Mouse (Mus musculus) forebrain, embryonic 16.5 days (tissue): ENCODE data around the gene Zdhhc22. TPM values are rescaled to one million over a fixed set of nuclear protein-coding genes. Genes with fewer than 3 reads are reported as not detected.
A peak's percentile ranks its signal among the peaks of the same experiment; 100 is the strongest.

Experiments used
- ATAC-seq: fragments of 200-750 bp; cut with Nextera tagmentation; 2 replicates; pipeline ENCODE4 v1.8.0; 2017; ENCODE audit warnings: mild to moderate bottlenecking, moderate library complexity
- H3K27ac ChIP-seq: fragments of 300-500 bp; sonication (generic); 2 replicates; pipeline ENCODE4 v1.5.1; 2014; ENCODE audit warnings: low read length, control low read depth
- H3K27me3 ChIP-seq: fragments of 300-500 bp; sonication (generic); replicated peaks from 2 replicates; pipeline ENCODE4 v1.6.1; 2014; ENCODE audit warnings: low read length; ENCODE audit not compliant: control insufficient read depth, insufficient read depth
- H3K36me3 ChIP-seq: fragments of 300-500 bp; sonication (generic); 2 replicates; pipeline ENCODE4 v1.6.1; 2014; ENCODE audit not compliant: control insufficient read depth, insufficient read depth
- H3K4me1 ChIP-seq: fragments of 300-500 bp; sonication (generic); replicated peaks from 2 replicates; pipeline ENCODE4 v1.6.1; 2014; ENCODE audit warnings: low read length; ENCODE audit not compliant: control insufficient read depth, insufficient read depth
- H3K4me2 ChIP-seq: fragments of 300-500 bp; sonication (generic); 2 replicates; pipeline ENCODE4 v1.6.1; 2014; ENCODE audit warnings: mild to moderate bottlenecking, low read length, control low read depth
- H3K4me3 ChIP-seq: fragments of 300-500 bp; sonication (generic); replicated peaks from 2 replicates; pipeline ENCODE4 v1.5.1; 2014; ENCODE audit warnings: mild to moderate bottlenecking, low read length, control low read depth
- H3K9ac ChIP-seq: fragments of 300-500 bp; sonication (generic); replicated peaks from 2 replicates; pipeline ENCODE4 v1.6.1; 2014; ENCODE audit warnings: low read depth, low read length, control low read depth
- H3K9me3 ChIP-seq: fragments of 300-500 bp; sonication (generic); 2 replicates; pipeline ENCODE4 v1.6.1; 2016; ENCODE audit warnings: low read length; ENCODE audit not compliant: control insufficient read depth
- WGBS: fragments of 180-500 bp; shearing (Covaris S2); extraction: QIAGEN DNeasy Blood & Tissue Kit; methylation state at CpG from one replicate; pipeline ENCODE4 v1.1.7; 2014; 5-methylcytosine and 5-hydroxymethylcytosine counted together
- polyA plus RNA-seq: library from polyadenylated mRNA; unstranded; fragments of >200 nt; fragmentation: Nextera tagmentation; extraction: Ambion mirVana; gene quantifications from 2 replicates; pipeline ENCODE4 v1.2.1, GENCODE M21; 2015

Gene Zdhhc22
- 5.2 and 9.4 TPM in 2 replicates for polyA plus RNA-seq

GRCm38 (mm10) chr12:86989890-86990754, at the start of gene Zdhhc22:
Zdhhc22 (minus strand) TSS chr12:86990430.
- Histone ChIP-seq H3K27me3 (peaks cover 13% of the 10 kb centered on the region), H3K9ac (peak within 1 kb of the TSS; percentile 71), H3K36me3 (no peaks in the 10 kb centered on the region), H3K9me3 (no peaks in the 10 kb centered on the region), H3K4me1 (peaks cover 22% of the 10 kb centered on the region), H3K4me3 (peak within 1 kb of the TSS; percentile 58), H3K4me2 (peak within 1 kb of the TSS; percentile 89), H3K27ac (no peak within 1 kb of the TSS; the same call in 1 of the 2 replicates)
- under 1% methylated on average over 57 of the region's 68 CpGs for WGBS
- peak; percentile 86 for ATAC-seq

- Histone ChIP-seq H3K27me3 (no peaks in the 10 kb centered on the region), H3K27ac (no peak overlapping the region), H3K9ac (no peak overlapping the region), H3K4me2 (no peak overlapping the region), H3K36me3 (no peaks in the 10 kb centered on the region), H3K4me3 (no peak overlapping the region), H3K4me1 (0 out of 2 replicates have a peak, but pooled peaks cover 4% of the 10 kb centered on the region), H3K9me3 (no peaks in the 10 kb centered on the region)
- no peak for ATAC-seq
- WGBS = 94% methylated on average over 7 of the region's 7 CpGs
Measured at GRCm38 (mm10) chr12:87036631-87037030, 46.4 kb upstream of the Zdhhc22 start.

GRCm38 (mm10) chr12:87031163-87031763, 41.0 kb upstream of the Zdhhc22 start:
- Histone ChIP-seq H3K4me3 (no peak overlapping the region), H3K27me3 (no peaks in the 10 kb centered on the region), H3K36me3 (no peaks in the 10 kb centered on the region), H3K27ac (no peak overlapping the region), H3K9ac (no peak overlapping the region), H3K4me2 (no peak overlapping the region), H3K9me3 (no peaks in the 10 kb centered on the region), H3K4me1 (peaks cover 8% of the 10 kb centered on the region)
- 72% methylated on average over 5 of the region's 5 CpGs for WGBS
- no peak for ATAC-seq

GRCm38 (mm10) chr12:87029251-87029976, 39.2 kb upstream of the Zdhhc22 start:
- Histone ChIP-seq H3K36me3 (no peaks in the 10 kb centered on the region), H3K27ac (no peak overlapping the region), H3K27me3 (no peaks in the 10 kb centered on the region), H3K9ac (no peak overlapping the region), H3K4me1 (peaks cover 8% of the 10 kb centered on the region), H3K4me3 (no peak overlapping the region), H3K4me2 (no peak overlapping the region), H3K9me3 (no peaks in the 10 kb centered on the region)
- 73% methylated on average over 5 of the region's 5 CpGs for WGBS
- no peak for ATAC-seq

GRCm38 (mm10) chr12:87028068-87028467, 37.8 kb upstream of the Zdhhc22 start:
- WGBS = 67% methylated on average over 2 of the region's 2 CpGs
- Histone ChIP-seq H3K4me2 (peak overlapping the region; percentile 64; the same call in 1 of the 2 replicates), H3K9me3 (no peaks in the 10 kb centered on the region), H3K27me3 (no peaks in the 10 kb centered on the region), H3K4me3 (no peak overlapping the region), H3K9ac (no peak overlapping the region), H3K36me3 (no peaks in the 10 kb centered on the region), H3K27ac (no peak overlapping the region), H3K4me1 (peaks cover 12% of the 10 kb centered on the region)
- ATAC-seq = no peak

GRCm38 (mm10) chr12:87027391-87027790, 37.2 kb upstream of the Zdhhc22 start:
- peaks cover 12% of the 10 kb centered on the region for H3K4me1 ChIP-seq
- H3K27ac ChIP-seq = no peak overlapping the region
- no peak overlapping the region for H3K9ac ChIP-seq
- no peaks in the 10 kb centered on the region for H3K36me3 ChIP-seq
- H3K4me3 ChIP-seq = peak overlapping the region; percentile 55
- H3K4me2 ChIP-seq = peak overlapping the region; percentile 64
- WGBS = 63% methylated on average over 5 of the region's 5 CpGs
- no peak for ATAC-seq
- no peaks in the 10 kb centered on the region for H3K9me3 ChIP-seq
- H3K27me3 ChIP-seq = no peaks in the 10 kb centered on the region

GRCm38 (mm10) chr12:87026871-87027240, 36.6 kb upstream of the Zdhhc22 start:
- H3K9me3 ChIP-seq = no peaks in the 10 kb centered on the region
- peak overlapping the region; percentile 64 for H3K4me2 ChIP-seq
- H3K36me3 ChIP-seq = no peaks in the 10 kb centered on the region
- H3K4me1 ChIP-seq = peaks cover 12% of the 10 kb centered on the region
- H3K27me3 ChIP-seq = no peaks in the 10 kb centered on the region
- H3K9ac ChIP-seq = peak overlapping the region; percentile 68
- ATAC-seq = no peak
- H3K4me3 ChIP-seq = peak overlapping the region; percentile 55
- WGBS = 10% methylated on average over 8 of the region's 8 CpGs
- 0 out of 2 replicates have a peak overlapping the region, but pooled peaks have one; percentile 13 for H3K27ac ChIP-seq

GRCm38 (mm10) chr12:87026109-87026870, 36.1 kb upstream of the Zdhhc22 start:
- 3% methylated on average over 30 of the region's 30 CpGs for WGBS
- H3K27me3 ChIP-seq = no peaks in the 10 kb centered on the region
- H3K27ac ChIP-seq = 0 out of 2 replicates have a peak overlapping the region, but pooled peaks have one; percentile 13
- peak overlapping the region; percentile 55 for H3K4me3 ChIP-seq
- no peaks in the 10 kb centered on the region for H3K36me3 ChIP-seq
- no peaks in the 10 kb centered on the region for H3K9me3 ChIP-seq
- peak overlapping the region; percentile 64 for H3K4me2 ChIP-seq
- H3K9ac ChIP-seq = peak overlapping the region; percentile 68
- H3K4me1 ChIP-seq = peaks cover 12% of the 10 kb centered on the region
- ATAC-seq = peak; percentile 64
